Mouse (Mus musculus) cortical plate, adult 2 months (tissue): ENCODE results near the gene LTO1.

Source experiments
- CTCF ChIP-seq: fragments of 200-500 bp; IDR thresholded peaks from 2 replicates; pipeline ENCODE4 v1.5.1; 2011; ENCODE audit warnings: mild to moderate bottlenecking, control low read depth, low read length; ENCODE audit not compliant: insufficient read depth; ENCODE audit errors: extremely low read depth
- POLR2A ChIP-seq: fragments of 200-500 bp; IDR thresholded peaks from 2 replicates; pipeline ENCODE4 v1.6.1; 2011; ENCODE audit warnings: mild to moderate bottlenecking, low read length, control low read depth; ENCODE audit not compliant: insufficient read depth; ENCODE audit errors: extremely low read depth

DNA sequence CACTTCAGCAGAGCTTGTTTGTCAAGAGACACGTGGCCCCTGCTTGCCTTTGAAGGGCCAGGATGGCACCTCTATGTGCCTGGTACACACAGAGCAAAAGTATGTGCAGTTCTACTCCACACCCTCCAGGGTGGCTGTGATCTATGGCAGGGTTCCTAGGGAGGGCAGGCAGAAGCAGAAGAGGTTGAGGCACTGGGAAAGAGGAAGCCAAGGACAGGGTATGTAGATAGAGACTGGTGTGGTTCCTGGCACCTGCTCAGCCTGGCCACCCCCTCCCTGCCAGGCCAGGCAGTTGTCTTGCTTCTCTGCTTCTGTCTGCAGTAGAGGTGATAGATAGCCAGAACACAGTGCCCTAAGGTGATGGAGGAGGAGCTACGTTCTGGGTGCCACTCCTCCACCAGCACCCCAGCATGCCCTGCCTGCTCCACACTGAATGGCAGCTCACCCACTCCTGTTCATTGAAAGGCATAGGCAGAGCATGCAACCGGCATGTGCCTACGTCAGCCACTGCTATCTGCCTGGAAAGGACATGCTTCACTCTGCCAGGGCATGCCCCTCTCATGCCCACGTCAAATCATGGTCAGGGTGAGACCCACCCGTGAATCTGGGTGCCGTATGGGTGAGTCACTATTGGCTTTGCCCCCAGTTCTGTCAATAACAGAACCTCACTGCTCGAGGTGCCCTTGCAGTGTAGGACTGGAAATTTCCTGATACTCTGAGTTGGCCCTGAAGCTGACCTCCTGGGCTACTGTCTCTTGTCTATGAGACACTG is 56.3 kb downstream of the LTO1 start:
- no peak for TF ChIP-seq CTCF
- no peak for TF ChIP-seq POLR2A
